Mouse (Mus musculus) ovary, postnatal 36 days (tissue): ENCODE data around the gene Cops2.

Source experiments
- DNase-seq: peaks from one replicate; pipeline ENCODE4 v3.0.0; 2022; ENCODE audit warnings: low spot score, mixed read lengths

Cops2 gene

GRCm38 (mm10) chr2:125781978-125782718 is 76.8 kb downstream of the Cops2 start:
- DNase-seq: no peak

GRCm38 (mm10) chr2:125781006-125781405 is 77.9 kb downstream of the Cops2 start:
- DNase-seq: no peak
